Mouse (Mus musculus) kidney, adult 11 months (tissue): ENCODE results near the gene Gm11037.
A peak's percentile ranks its signal among the peaks of the same experiment; 100 is the strongest.
"Not testable (repeated sequence)": the region's sequence is repeated elsewhere in the genome, so short reads cannot be mapped to it uniquely, and the experiment has no call there.

Experiments
- DNase-seq: peaks from one replicate; pipeline ENCODE4 v3.0.0; 2022

Gene Gm11037

GRCm38 (mm10) chr2:131132930-131133547 is at the start of gene Gm11037:
TSS of gene Gm11037 (plus strand) at chr2:131133497.
- DNase-seq: no peak

- no peak for DNase-seq
Measured at GRCm38 (mm10) chr2:131084206-131084605, 49.1 kb upstream of the Gm11037 start.

DNA sequence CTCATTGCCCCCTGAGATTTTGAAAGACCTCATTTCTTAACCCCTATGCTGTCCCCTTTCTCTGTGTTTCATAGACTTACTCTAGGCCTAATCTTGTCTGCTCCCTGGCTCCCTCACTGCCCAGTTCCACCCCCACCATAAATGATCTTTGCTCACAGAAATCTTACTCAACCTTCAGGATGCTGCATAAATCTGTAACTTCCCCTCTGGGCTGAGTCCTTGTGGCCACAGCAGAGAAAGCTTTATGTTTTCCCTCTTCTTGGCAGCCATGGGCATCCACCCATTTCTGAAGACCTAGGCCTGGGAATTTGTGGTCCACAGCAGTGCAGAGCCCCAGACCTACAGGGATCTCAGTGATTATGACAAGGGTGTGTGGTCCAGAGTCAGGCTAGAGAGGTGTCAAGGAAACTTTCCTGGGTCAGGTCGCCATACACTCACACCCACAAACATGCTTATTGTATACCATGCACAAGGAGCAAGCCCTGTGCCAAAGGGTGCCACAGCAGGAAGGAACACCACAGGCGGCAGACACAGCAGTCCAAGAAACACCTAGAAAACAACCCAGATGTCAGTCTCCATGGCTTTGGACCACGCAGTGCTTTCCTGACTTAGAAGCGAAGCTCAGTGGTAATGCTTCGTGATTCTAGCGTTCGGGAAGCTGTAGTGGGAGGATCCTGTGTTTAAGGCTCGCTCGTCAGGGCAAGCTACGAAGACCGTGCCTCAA is 46.5 kb upstream of the Gm11037 start, which contains the start of gene Siglec1:
TSS of gene Siglec1 (minus strand) at position 99 of the 724 bp plus-strand sequence.
- DNase-seq: no peak

- no peak for DNase-seq
Measured at GRCm38 (mm10) chr2:131088581-131088980, 44.7 kb upstream of the Gm11037 start.

- no peak for DNase-seq
Measured at GRCm38 (mm10) chr2:131089634-131090033, 43.7 kb upstream of the Gm11037 start.

GRCm38 (mm10) chr2:131090852-131091251 is 42.4 kb upstream of the Gm11037 start:
- peak; percentile 16 for DNase-seq

DNA sequence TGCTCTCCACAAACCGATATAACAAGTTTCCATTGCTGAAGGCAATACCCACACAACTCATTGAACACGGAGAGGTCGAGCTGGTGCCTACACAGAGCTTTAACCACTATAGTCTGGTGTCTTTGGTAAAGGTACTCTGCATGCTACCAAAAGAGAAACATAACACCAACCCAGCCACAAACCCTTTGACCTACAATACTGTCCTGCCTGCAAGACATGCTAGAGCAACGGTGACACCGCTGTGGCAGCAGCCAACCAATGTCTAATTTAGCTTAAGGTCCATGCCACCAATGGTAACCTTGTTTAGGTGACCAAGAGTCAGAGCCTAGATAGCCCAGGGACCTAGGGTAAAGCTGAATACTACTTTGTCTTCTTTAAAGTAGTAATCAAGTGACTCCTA is 39.7 kb upstream of the Gm11037 start:
- no peak for DNase-seq

DNA sequence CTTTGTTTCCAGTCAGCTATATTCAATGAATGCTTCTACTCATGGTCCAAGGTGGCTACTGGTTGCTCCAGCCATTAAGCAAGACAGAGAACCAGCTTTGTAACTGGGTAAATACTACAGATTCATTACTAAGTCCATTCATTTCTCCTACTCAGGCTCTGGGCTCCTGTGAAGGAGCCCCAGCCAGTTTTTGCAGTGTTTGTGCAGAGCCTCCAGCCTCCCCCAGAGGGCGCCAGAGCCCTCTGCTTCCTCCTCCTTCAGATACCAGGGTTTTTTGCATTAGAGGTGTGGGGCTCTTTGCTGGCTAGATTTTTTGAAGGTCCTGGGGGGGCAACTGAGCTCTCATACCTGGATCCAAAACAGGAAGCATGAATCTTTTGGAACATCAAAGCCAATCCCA is 38.5 kb upstream of the Gm11037 start:
- peak; percentile 66 for DNase-seq

DNA sequence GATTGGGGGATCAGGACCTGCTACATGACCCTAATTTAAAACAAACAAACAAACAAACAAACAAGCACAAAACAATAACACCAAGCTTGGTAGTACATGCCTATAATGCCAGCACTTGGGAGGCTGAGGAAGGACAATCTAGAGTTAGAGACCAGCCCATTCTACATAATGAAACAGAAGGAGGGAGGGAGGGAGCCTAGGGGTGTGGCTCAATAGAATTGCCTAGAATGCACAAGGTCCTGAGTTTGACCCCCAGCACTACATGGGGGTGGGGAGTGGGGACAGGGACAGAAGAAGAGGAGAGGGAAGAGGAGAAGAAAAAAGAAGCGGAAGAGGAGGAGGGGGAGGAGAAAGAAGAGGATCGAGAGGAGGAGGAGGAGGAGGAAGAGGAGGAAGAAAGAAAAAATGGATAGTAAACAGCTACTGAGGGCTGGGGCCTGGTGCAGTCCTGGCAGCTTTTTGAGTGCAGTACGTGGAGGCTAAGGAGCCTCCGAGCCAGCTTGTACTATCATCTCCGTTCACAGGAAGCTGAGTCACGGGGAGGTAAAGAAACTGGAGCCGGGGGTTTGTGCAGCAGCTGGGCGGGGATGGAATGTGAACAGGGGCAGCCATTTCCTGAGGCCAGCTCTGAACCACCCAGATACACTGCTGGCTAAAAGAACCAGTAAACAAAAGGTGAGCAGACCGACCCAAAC is 37.0 kb upstream of the Gm11037 start:
- DNase-seq: peak; percentile 61

DNA sequence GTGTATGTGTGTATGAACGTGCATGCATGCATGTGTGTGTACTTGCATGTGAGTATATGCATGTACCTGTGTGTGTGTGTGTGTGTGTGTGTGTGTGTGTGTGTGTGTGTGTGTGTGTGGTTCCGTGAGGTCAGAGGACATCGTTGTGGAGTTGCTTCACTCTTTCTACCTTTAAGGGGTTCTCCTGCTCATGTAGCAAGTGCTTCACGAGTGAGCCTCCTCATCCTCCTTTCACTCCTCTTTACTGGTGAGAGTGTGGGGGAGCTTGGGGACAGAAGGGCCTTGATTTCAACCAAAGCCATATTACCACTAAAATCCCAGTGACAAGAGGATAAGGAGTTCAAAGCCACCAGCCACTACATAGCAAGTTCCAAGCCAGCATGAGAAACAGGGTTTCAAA is 36.2 kb upstream of the Gm11037 start:
- DNase-seq: no peak

GRCm38 (mm10) chr2:131101530-131101929 is 31.8 kb upstream of the Gm11037 start:
- DNase-seq: no peak

DNA sequence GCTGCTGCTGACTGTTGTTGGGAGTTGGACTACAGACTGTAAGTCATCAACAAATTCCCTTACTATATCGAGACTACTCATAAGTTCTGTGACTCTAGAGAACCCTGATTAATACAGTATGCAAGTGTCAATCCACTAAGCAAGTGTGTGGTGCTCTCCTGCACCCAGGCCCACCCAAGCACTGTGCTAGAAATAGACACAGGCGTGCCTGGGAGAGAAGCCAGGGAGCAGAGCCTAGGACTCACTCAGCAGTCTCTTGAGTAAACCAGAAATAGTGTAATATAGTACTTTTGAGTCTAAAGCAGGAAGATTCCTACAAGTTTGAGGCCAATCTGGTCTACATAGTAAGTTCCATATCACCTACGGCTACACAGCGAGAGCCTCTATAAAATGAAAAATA is 29.3 kb upstream of the Gm11037 start:
- DNase-seq: no peak

GRCm38 (mm10) chr2:131105061-131105460 is 28.2 kb upstream of the Gm11037 start:
- DNase-seq: not testable (repeated sequence)

- no peak for DNase-seq
Measured at GRCm38 (mm10) chr2:131105989-131106388, 27.3 kb upstream of the Gm11037 start.

DNA sequence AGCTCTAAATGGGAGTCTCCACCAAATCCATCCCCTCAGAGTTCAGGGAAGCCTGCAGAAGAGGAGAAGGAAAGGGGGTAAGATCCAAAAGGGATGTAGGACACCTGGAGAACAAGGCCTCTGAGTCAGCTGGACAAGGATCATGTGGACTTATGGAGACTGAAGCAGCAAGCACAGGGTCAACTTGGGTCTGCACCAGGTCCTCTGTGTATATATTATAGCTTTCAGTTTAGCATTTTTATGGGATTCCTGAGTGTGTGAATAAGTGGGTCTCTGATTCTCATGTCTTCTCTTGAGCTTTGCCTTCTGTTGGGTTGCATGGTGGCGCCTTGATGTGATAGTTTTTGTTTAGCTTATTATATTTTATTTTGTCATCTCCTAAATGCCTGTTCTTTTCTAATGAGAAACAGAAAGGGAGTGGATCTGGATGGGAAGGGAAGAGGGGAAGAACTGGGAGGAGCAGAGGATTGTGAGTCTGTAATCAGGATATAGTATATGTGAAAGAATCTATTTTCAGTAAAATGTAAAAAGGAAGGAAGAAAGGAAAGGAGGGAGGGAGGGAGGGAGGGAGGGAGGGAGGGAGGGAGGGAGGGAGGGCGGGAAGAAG is 14.2 kb upstream of the Gm11037 start:
- DNase-seq: no peak

DNA sequence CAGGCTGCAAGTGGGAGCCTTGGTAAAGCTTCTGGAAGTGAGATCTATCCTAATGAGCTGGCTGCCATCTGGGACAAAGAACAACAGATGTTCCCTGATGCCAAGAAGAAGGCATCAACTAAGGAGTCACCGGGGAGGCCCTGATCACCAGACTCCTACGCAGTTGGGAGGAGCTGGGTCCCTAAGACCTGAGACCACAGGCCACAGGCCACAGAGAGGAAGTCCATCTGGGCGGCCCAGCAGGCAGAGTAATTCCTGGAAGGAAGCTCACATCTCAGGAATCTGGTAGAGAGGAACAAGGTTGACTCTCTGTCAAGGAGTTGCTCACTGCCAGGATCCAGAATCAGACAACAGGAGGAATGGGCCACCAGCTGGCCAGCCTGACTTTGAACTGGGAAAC is 9.1 kb upstream of the Gm11037 start:
- peak; percentile 49 for DNase-seq

DNA sequence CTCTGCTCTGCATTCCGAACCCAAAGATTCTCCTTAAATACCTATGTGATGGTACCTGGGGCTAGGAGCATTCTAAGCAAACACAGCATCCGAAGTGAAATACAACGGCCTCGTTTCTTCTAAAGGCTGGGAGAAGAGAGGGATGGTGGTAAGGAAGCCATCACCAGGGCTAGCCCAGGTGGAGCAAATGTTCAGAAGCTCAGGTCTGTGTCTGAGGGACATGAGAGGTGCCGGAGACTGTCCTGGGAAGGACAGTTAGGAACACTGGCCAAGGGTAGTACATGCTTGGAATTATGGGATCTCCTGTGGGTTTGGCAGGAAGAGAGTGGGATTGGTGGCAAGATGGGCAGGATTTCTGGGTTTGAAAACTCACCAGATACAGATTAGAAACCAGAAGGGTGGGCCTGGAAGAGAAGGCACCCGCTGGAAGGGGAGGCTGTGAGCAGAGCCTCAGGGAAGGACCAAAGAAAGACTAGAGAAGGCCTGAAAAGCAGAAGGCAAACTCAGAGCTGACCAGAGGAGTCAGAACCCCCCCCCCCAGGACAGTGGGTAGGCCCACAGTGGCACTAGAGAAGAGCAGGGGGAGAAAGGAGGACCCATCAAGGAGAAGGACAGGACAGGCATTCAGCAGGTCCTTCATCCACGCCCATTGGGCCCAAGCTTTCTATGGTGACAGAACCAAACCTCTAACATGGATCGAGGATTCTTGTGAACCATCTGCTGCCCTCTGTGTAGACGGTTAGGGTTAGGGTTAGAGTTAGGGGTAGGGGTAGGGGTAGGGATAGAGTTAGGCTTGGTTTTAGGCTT is 7.9 kb upstream of the Gm11037 start:
- no peak for DNase-seq

GRCm38 (mm10) chr2:131125964-131126815 is 7.1 kb upstream of the Gm11037 start:
- DNase-seq: no peak

DNA sequence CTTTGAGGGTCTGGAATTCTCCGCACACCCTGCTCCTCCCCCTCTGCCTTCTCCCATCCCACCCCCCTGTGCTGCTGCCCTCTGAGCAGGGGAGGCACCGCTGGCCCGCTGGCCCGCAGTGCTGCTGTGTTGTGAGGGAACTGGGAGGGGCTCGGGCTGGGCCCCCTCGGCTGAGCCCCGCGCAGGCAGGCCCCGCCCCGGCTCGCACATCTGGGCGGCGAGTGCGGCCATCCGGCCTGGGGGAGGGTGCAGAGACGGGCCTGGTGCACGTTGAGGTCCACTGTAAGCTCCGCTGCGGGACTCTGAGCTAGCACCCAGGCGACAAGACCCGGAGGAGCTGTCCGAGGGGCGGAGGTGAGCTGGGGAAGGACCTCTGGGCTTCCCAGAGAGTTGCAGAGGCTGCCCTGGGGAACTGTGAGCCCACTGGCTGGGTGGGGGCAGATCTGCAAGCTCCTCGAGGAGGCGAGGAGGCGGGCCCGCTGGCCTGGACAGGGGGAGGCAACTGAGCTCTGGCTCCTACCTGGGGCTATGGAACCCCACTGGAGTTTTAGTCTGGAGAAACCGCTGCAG is 6.1 kb upstream of the Gm11037 start, which contains the start of gene Hspa12b:
TSS of gene Hspa12b (plus strand) at position 120 of the 570 bp plus-strand sequence.
- peak; percentile 36 for DNase-seq

- no peak for DNase-seq
Measured at GRCm38 (mm10) chr2:131128211-131128610, 5.1 kb upstream of the Gm11037 start.

DNA sequence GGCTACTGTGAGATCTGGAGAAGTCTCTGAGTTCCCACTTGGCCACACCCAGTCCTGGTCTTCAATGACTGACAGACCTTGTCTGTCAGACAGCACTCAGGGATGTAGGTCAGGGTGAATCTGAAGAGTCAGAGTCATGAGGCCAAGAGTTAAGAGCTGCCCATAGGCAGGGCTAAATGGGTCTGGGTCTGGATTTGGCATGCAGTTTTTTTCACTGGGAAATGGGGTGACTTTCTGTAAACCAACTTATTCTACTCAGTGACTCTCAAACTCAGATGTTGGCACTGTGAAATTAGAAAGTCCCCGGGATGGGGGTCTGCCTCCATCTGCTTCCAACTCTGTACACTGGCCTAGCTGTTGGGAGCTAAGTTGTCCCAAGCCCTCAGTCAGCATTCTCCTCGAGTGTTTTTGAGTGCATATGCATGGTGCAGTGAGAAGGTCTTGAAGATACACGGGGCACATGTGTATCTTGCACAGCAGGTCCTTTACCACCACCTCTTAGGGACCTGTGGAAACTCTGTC is 4.6 kb upstream of the Gm11037 start:
- no peak for DNase-seq
